Mouse (Mus musculus) kidney, postnatal 10 days (tissue): ENCODE measurements around the gene Slx4.
"Not testable (repeated sequence)": the region's sequence is repeated elsewhere in the genome, so short reads cannot be mapped to it uniquely, and the experiment has no call there.

Source experiments
- DNase-seq: peaks from one replicate; pipeline ENCODE4 v3.0.0; 2021; ENCODE audit warnings: mixed read lengths

Slx4 gene

DNA sequence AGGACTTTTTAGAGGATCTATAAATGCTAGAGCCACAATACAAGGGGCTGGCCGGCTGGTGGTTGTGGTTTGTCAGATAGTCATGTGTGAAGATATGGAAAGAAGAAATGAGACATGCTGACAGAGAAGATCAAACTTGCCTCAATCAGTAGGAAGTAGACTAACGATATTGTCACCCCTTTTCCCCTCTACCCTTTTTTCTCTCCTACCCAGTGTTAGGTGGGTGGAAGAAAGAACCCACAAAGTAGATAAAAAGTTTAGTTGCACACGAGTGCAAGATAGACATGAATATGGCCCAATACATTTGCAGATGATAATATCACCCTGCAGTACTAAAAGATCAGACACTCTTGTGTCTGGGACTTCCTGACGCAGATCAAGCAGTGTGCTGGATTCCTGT is 15.2 kb downstream of the Slx4 start:
- DNase-seq, result no peak

DNA sequence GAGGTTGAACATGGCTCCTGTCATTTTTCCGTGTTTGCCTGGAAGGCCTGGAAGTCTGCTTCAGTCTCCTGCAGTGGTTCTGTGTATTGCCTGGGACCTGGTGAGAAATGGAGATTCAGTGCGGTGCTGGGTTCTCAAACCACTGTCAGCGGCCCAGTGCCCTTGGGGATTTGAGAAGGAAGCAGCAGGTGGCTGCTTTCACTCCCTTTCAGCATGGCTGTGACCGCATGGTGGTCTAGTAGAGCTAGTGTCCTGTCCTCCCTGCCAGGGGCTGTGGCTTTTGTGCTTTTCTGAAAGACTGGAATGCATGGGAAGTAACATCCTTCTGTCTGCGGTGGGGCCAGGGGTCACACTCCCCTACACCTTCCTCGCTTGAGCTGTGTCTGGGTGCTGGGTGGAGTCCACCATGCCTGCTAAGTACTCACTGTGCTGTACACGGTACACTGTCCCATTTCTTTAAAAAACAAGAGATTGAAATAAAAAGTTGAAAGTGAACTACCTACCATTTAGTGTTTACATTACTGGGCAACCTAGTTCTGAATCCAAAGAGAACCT is 20.3 kb downstream of the Slx4 start:
- no peak for DNase-seq

- DNase-seq, result no peak
Observed at GRCm38 (mm10) chr16:3982173-3982572, 21.4 kb downstream of the Slx4 start.

- no peak for DNase-seq
Observed at GRCm38 (mm10) chr16:3976712-3977111, 26.9 kb downstream of the Slx4 start.

DNA sequence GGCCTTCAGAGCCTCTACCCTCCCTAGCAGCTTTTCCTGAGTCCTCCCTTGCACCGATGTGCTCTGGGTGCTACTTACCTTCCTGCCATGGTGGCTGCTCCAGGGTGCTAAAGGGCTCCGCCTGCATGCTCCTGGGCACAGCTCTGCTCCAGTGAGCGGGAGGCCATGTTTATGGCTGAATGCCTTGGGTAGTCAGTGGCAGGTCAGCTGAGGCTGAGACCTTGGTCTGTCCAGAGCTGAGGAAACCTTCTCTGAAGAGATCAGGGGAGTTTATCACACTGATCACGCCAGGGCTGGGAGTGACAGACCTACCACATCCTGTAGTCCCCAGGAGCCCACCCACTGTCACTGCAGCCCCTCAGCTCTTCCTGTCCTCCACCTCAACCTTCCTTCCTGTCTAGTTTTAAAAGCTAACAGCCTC is 27.3 kb downstream of the Slx4 start, which contains the start of gene Nlrc3:
TSS of gene Nlrc3 (minus strand) at position 382 of the 421 bp plus-strand sequence.
- peak; percentile 46 for DNase-seq

- DNase-seq, result no peak
Observed at GRCm38 (mm10) chr16:3975658-3976057, 27.9 kb downstream of the Slx4 start.

DNA sequence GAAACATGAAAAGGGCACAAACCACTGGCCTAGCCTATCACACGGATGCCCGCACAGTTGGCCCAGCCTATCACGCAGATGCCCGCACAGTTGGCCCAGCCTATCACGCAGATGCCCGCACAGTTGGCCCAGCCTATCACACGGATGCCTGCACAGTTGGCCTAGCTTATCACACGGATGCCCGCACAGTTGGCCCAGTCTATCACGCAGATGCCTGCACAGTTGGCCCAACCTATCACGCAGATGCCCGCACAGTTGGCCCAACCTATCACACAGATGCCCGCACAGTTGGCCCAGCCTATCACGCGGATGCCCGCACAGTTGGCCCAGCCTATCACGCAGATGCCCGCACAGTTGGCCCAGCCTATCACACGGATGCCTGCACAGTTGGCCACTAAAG is 29.1 kb downstream of the Slx4 start:
- not testable (repeated sequence) for DNase-seq

DNA sequence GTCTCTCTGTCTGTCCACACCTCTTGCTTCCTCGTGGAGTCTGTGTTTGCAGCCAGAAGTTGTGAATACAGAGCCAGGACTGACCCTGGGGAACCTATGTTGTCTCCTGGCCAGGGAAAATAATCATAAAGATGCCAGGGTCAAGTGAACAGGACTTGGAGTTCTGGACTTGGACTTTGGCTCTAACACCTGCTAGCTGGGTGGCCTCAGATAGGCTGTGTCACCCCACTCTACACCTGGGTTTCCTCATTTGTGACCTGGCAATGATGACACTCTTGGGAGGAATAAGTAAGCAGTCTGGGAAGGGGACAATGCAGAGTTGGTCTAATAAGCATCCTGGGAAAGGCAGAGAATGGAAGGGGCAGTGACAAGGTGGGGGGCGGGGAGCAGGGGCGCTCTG is 38.0 kb downstream of the Slx4 start:
- DNase-seq, result no peak

- peak; percentile 38 for DNase-seq
Observed at GRCm38 (mm10) chr16:3964990-3965389, 38.6 kb downstream of the Slx4 start.

GRCm38 (mm10) chr16:3959261-3959660 is 44.3 kb downstream of the Slx4 start:
- DNase-seq, result no peak

- DNase-seq, result no peak
Observed at GRCm38 (mm10) chr16:3956369-3956768, 47.2 kb downstream of the Slx4 start.

GRCm38 (mm10) chr16:3951141-3951540 is 52.4 kb downstream of the Slx4 start:
- DNase-seq, result no peak

DNA sequence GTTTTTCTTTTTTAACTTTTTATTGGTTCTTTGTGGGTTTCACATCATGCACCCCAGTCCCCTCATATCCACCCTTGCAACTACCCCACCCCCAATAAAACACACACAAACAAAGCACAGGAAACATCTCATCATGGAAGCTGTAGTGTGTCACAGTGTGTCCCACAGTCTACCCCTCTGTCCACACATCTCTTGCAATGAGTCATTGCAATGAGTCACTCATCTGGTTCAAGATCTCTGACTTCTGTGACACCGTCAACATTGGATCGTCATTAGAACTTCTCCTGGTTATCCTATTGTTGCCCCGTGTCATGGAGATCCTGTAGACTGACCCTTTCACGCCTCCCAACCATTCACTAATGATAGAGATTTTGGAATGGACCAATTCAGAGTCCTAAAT is 68.9 kb downstream of the Slx4 start:
- DNase-seq, result no peak

GRCm38 (mm10) chr16:3934091-3934490 is 69.5 kb downstream of the Slx4 start:
- DNase-seq, result no peak

- DNase-seq, result no peak
Observed at GRCm38 (mm10) chr16:3933536-3933935, 70.0 kb downstream of the Slx4 start.

DNA sequence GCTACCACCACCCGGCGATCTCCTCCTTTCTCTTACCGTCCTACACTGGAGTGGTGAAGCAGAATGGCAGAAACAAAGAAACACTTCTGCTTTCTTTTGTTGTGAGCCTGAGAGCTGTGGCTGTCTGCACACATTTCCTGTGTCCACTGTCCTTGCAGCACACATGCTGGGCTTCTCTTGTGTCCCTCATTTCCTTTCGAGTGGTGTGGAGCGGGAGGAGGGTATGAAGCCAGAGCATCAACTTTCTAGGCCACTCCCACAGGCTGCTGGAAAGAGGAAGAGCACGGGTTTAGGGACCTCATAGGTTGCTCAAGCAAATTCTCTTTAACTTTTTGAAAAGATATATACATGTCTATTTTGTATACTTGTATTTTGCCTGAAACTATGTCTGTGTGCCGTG is 74.4 kb downstream of the Slx4 start:
- no peak for DNase-seq
